Comparison of ENCODE assay signal across 13 mouse cellular contexts in genomic region chr17:7663896-7664880, GRCm38 (mm10).
A peak's percentile ranks its signal among the peaks of the same experiment; 100 is the strongest.
DNase-seq lines count a peak whose midpoint lies in the region.
"Had no signal": no experiment of that assay in that cellular context is flagged by ENCODE, and none has a peak within 500 bp of the region (broad histone marks: within the 10 kb centered on the region; RNA-seq: fewer than 3 reads in every experiment).

No protein-coding gene starts in this region.

- peak; percentile 47 to 65 for DNase-seq in adrenal gland, adult (ENCODE audit: inconsistent age in 2 of 2, low spot score in 1 of 2)
- no peak for DNase-seq in adrenal gland, adult 18-20 months (ENCODE audit: low spot score in 2 of 2)
- DNase-seq in adrenal gland, postnatal 25 days, result peak; percentile 15
- DNase-seq in gastrocnemius, postnatal 25 days, result peak; percentile 77
- DNase-seq in heart, postnatal 14 days, result peak; percentile 32 to 58
- no peak for DNase-seq in kidney, postnatal 10 days
- no peak for DNase-seq in kidney, adult 9 months
- DNase-seq in frontal cortex, postnatal 14 days (ENCODE audit: low spot score in 2 of 2), result no peak
- DNase-seq: cerebellum, adult 9-11 months; embryo, embryonic 11 days; kidney, adult 8-10 months; left cerebral cortex, postnatal 4 days; lung, postnatal 4 days had no signal

- intact Hi-C loops in heart, postnatal 14 days (cut with DNase I), result loop anchor here (10.0 kb wide), 1 partner anchor 161 kb away; the partner anchor contains the start of gene Fndc1

Comparison
In these comparisons a context has a peak if more than half of its experiments do, and no peak if none do; other contexts are left out.
1. DNase-seq: peak in adrenal gland, adult (2 of 2), adrenal gland, postnatal 25 days (single experiment), gastrocnemius, postnatal 25 days (single experiment) and heart, postnatal 14 days (2 of 2); none in adrenal gland, adult 18-20 months (0 of 2), kidney, postnatal 10 days (single experiment), kidney, adult 9 months (single experiment) and frontal cortex, postnatal 14 days (0 of 2).